Mouse (Mus musculus): ENCODE measurements around the gene D630003M21Rik. TPM values are rescaled to one million over a fixed set of nuclear protein-coding genes. Genes with fewer than 3 reads are reported as not detected.
A peak's percentile ranks its signal among the peaks of the same experiment; 100 is the strongest.

D630003M21Rik gene
- polyA plus RNA-seq, 1 experiment from 2014 or later = 2.4 TPM

DNA sequence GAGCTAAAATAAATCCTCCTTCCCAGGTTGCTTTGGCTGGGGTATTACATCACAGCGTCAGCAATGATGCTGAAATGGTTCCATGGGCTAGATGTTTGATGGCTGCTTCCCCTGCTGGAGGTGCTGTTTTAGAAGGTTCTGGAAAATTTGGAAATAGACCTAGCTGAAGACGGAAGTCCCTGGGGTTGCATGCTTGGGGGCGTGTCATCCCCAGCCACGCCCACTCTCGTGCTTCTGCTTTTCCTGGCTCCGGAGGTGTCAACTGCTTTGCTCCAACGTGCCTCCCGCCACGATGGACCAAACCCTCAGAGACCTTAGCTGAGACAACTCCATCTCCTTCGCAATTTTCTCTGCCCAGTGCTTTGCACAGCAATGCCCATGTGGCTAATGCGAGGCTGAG, 39.6 kb downstream of the D630003M21Rik start:
- Histone ChIP-seq H3K27ac (no peak overlapping the region), H3K4me2 (replicated peaks) (no peak overlapping the region), H3K9me3 (no peaks in the 10 kb centered on the region), H3K36me3 (no peaks in the 10 kb centered on the region), H3K27me3 (no peaks in the 10 kb centered on the region), H3K4me3 (replicated peaks) (no peak overlapping the region), H3K9ac (replicated peaks) (no peak overlapping the region), H3K4me1 (replicated peaks) (peaks cover 20% of the 10 kb centered on the region)
- ATAC-seq = no peak
- WGBS = 85% methylated on average over 11 of the region's 11 CpGs

- Histone ChIP-seq H3K27ac (no peak overlapping the region), H3K36me3 (no peaks in the 10 kb centered on the region), H3K4me2 (replicated peaks) (no peak overlapping the region), H3K9me3 (no peaks in the 10 kb centered on the region), H3K27me3 (no peaks in the 10 kb centered on the region), H3K4me1 (replicated peaks) (peaks cover 13% of the 10 kb centered on the region; the same call in 1 of the 2 replicates), H3K9ac (replicated peaks) (no peak overlapping the region), H3K4me3 (replicated peaks) (no peak overlapping the region)
- 74% methylated on average over 11 of the region's 11 CpGs for WGBS
- no peak for ATAC-seq
Observed at GRCm38 (mm10) chr2:158186206-158186871, 42.7 kb downstream of the D630003M21Rik start.

- Histone ChIP-seq H3K4me3 (replicated peaks) (no peak overlapping the region), H3K9me3 (no peaks in the 10 kb centered on the region), H3K4me1 (replicated peaks) (peaks cover 29% of the 10 kb centered on the region), H3K9ac (replicated peaks) (no peak overlapping the region), H3K27me3 (no peaks in the 10 kb centered on the region), H3K27ac (no peak overlapping the region), H3K36me3 (no peaks in the 10 kb centered on the region), H3K4me2 (replicated peaks) (no peak overlapping the region)
- ATAC-seq = no peak
- 92% methylated on average over 8 of the region's 8 CpGs for WGBS
Observed at GRCm38 (mm10) chr2:158183266-158183665, 45.8 kb downstream of the D630003M21Rik start.

- no peaks in the 10 kb centered on the region for H3K9me3 ChIP-seq
- H3K9ac ChIP-seq (replicated peaks) = no peak overlapping the region
- H3K36me3 ChIP-seq = no peaks in the 10 kb centered on the region
- ATAC-seq = no peak
- H3K4me1 ChIP-seq (replicated peaks) = peaks cover 37% of the 10 kb centered on the region
- H3K27ac ChIP-seq = peak overlapping the region; percentile 61
- 58% methylated on average over 6 of the region's 6 CpGs for WGBS
- H3K27me3 ChIP-seq = no peaks in the 10 kb centered on the region
- no peak overlapping the region for H3K4me2 ChIP-seq (replicated peaks)
- no peak overlapping the region for H3K4me3 ChIP-seq (replicated peaks)
Observed at GRCm38 (mm10) chr2:158181932-158182331, 47.1 kb downstream of the D630003M21Rik start.

GRCm38 (mm10) chr2:158180797-158181196, 48.2 kb downstream of the D630003M21Rik start:
- WGBS = 43% methylated on average over 9 of the region's 9 CpGs
- Histone ChIP-seq H3K27me3 (no peaks in the 10 kb centered on the region), H3K27ac (no peak overlapping the region)

DNA sequence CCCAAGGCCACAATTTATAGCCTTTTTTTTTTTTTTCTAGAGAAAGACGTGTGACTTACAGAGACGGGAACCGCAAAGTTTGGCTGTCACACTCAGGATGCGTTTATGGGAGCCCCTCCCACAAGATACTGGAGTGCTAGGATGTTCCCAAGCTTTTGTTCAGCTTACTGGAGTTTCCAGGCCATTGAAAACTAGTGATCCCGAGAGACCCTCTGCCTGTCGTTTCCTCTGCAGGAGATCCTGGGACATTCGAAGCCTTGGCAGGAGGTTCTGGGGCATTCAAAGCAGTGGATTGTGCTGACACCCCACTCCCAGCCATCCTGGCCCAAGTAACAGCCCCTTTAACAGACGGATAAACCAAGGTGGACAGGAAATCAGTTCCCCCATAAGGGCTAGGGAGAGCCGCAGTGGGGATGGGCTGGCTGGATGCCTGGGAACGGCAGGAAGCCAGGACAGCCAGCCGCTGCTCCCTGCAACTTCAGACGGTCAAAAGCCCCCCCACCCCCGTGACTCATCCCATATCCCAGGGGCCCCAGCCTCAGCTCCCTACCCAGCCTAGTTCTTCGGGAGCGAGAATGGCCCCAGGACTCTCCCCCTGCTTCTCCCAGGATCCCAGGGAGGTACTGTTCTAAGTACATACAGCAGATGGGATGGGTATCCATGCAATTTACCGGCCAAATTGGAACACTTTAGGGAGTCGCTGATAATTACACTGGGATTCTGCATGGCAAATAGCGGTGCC, 49.5 kb downstream of the D630003M21Rik start:
- Histone ChIP-seq H3K27me3 (no peaks in the 10 kb centered on the region), H3K4me2 (replicated peaks) (peak overlapping the region; percentile 49), H3K4me3 (replicated peaks) (peak overlapping the region; percentile 25), H3K27ac (no peak overlapping the region), H3K4me1 (replicated peaks) (peaks cover 33% of the 10 kb centered on the region), H3K36me3 (no peaks in the 10 kb centered on the region), H3K9ac (replicated peaks) (0 out of 2 replicates have a peak overlapping the region, but pooled peaks have one; percentile 23), H3K9me3 (no peaks in the 10 kb centered on the region)
- no peak for ATAC-seq
- 16% methylated on average over 18 of the region's 18 CpGs for WGBS

More at GRCm38 (mm10) chr2:158180797-158181196, 48.2 kb downstream of the D630003M21Rik start:
- H3K4me3 ChIP-seq (replicated peaks) = no peak overlapping the region
- no peaks in the 10 kb centered on the region for H3K36me3 ChIP-seq
- no peaks in the 10 kb centered on the region for H3K9me3 ChIP-seq
- no peak overlapping the region for H3K9ac ChIP-seq (replicated peaks)
- H3K4me1 ChIP-seq (replicated peaks) = peaks cover 33% of the 10 kb centered on the region
- H3K4me2 ChIP-seq (replicated peaks) = no peak overlapping the region
- ATAC-seq = no peak

DNA sequence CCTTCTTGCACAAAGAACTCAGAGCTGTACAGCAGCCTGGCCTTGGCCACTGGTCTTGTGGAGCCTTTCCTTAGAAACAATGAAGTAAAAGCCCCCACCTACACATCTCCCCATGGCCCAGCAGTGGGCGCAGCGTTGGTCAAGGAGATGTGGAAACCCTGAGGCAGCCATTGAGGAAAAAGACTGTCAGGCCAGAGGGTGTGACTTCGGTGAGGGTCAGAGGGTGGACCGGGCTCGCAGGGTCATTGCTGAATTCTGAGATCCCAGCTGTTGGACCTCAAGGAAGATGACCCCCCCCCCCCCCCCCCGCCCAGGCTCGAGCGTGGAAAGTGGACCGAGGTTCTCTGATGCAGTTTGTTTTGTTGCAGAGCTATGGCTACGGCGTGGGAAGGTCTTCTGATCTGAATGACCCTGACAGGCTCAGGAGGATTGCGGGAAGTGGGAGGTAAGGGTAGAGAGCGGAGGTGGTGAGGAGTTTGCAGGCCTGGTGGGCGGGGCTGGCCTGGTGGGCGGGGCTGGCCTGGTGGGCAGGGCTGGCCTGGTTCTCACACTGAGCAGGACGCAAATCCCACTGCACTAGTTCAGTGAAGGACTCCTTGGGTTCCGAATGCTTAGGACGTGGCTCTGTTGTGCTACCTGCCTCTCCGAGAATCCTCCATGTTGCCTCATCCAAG, 50.2 kb downstream of the D630003M21Rik start:
- H3K4me2 ChIP-seq (replicated peaks) = peak overlapping the region; percentile 49
- H3K4me3 ChIP-seq (replicated peaks) = peak overlapping the region; percentile 25
- peaks cover 33% of the 10 kb centered on the region for H3K4me1 ChIP-seq (replicated peaks)
- no peaks in the 10 kb centered on the region for H3K9me3 ChIP-seq
- 0 out of 2 replicates have a peak overlapping the region, but pooled peaks have one; percentile 23 for H3K9ac ChIP-seq (replicated peaks)
- peak; percentile 51; the same call in 1 of the 2 replicates for ATAC-seq
- WGBS = 10% methylated on average over 19 of the region's 19 CpGs
- no peaks in the 10 kb centered on the region for H3K27me3 ChIP-seq
- no peaks in the 10 kb centered on the region for H3K36me3 ChIP-seq
- no peak overlapping the region for H3K27ac ChIP-seq

GRCm38 (mm10) chr2:158178139-158178538, 50.9 kb downstream of the D630003M21Rik start:
- H3K4me1 ChIP-seq (replicated peaks) = peaks cover 33% of the 10 kb centered on the region
- no peaks in the 10 kb centered on the region for H3K27me3 ChIP-seq
- peak overlapping the region; percentile 27; the same call in 1 of the 2 replicates for H3K27ac ChIP-seq
- no peaks in the 10 kb centered on the region for H3K9me3 ChIP-seq
- ATAC-seq = no peak
- H3K4me3 ChIP-seq (replicated peaks) = no peak overlapping the region
- H3K4me2 ChIP-seq (replicated peaks) = no peak overlapping the region
- WGBS = 76% methylated on average over 4 of the region's 4 CpGs
- H3K36me3 ChIP-seq = no peaks in the 10 kb centered on the region
- H3K9ac ChIP-seq (replicated peaks) = no peak overlapping the region

DNA sequence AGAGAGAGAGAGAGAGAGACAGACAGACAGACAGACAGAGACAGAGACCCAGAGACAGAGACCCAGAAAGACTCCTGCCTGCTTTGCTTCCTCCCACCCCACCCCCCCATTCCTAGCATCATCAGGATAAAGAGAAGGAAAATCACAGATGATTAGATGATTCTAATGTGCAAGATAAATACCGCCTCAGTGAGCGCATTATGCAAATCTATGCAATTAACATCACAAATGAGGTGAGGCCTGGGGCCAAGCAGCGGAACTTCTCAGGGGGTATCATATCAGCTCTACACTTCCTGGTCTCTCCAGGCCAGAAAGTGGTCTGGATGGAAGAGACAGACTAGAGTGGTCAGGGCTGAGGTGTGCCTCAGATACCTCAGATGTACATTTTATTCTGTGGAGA, 51.4 kb downstream of the D630003M21Rik start:
- Histone ChIP-seq H3K4me2 (replicated peaks) (no peak overlapping the region), H3K9me3 (no peaks in the 10 kb centered on the region), H3K36me3 (no peaks in the 10 kb centered on the region), H3K27ac (0 out of 2 replicates have a peak overlapping the region, but pooled peaks have one; percentile 27), H3K4me3 (replicated peaks) (no peak overlapping the region), H3K9ac (replicated peaks) (no peak overlapping the region), H3K4me1 (replicated peaks) (peaks cover 33% of the 10 kb centered on the region), H3K27me3 (no peaks in the 10 kb centered on the region)
- 26% methylated on average over 3 of the region's 3 CpGs for WGBS
- peak; percentile 41; the same call in 1 of the 2 replicates for ATAC-seq

DNA sequence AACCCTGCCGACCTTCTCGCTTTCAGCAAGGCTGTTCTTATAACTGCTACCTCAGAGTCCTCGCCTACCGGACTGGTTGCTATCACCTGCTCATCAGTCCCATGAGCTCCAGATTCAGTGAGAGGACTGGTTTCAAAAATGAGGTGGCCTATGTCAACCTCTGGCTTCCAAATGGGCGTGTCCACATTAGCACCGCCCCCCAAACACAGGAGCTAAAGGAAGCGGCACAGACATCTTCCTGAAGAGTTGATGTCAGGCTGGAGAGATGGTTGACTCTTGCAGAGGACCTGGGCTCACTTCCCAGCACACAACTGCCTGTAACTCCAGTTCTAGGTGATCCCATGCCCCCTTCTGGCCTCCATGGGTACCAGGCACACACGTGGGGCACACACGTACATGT, 52.3 kb downstream of the D630003M21Rik start:
- Histone ChIP-seq H3K4me3 (replicated peaks) (no peak overlapping the region), H3K9ac (replicated peaks) (no peak overlapping the region), H3K27me3 (no peaks in the 10 kb centered on the region), H3K27ac (no peak overlapping the region), H3K4me1 (replicated peaks) (peaks cover 27% of the 10 kb centered on the region), H3K4me2 (replicated peaks) (no peak overlapping the region), H3K9me3 (0 out of 2 replicates have a peak, but pooled peaks cover 4% of the 10 kb centered on the region), H3K36me3 (no peaks in the 10 kb centered on the region)
- ATAC-seq = no peak
- 92% methylated on average over 9 of the region's 9 CpGs for WGBS

- 0 out of 2 replicates have a peak, but pooled peaks cover 5% of the 10 kb centered on the region for H3K9me3 ChIP-seq
- no peak overlapping the region for H3K4me2 ChIP-seq (replicated peaks)
- H3K4me1 ChIP-seq (replicated peaks) = peaks cover 24% of the 10 kb centered on the region
- ATAC-seq = no peak
- no peaks in the 10 kb centered on the region for H3K36me3 ChIP-seq
- no peak overlapping the region for H3K9ac ChIP-seq (replicated peaks)
- H3K27ac ChIP-seq = no peak overlapping the region
- 89% methylated on average over 3 of the region's 3 CpGs for WGBS
- H3K27me3 ChIP-seq = no peaks in the 10 kb centered on the region
- H3K4me3 ChIP-seq (replicated peaks) = no peak overlapping the region
Observed at GRCm38 (mm10) chr2:158175433-158175832, 53.6 kb downstream of the D630003M21Rik start.

DNA sequence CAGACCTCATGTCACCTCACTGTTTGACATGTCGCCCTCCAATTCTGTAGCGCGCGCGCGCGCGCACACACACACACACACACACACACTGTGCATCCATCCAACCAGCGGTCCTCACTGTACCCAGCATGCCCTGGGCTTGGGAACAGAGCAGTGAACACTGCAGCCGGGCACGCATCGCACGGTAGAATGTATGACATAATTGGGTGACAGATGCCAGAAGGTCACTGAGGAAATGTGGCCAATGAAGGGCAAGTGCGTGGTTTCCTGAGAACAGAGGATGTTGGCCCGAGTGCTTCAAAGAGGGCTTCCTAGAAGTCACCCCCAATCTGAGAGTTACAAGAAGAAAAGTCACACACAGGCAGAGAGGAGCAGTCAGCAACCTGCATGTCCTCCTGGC, 54.1 kb downstream of the D630003M21Rik start:
- H3K9me3 ChIP-seq = 0 out of 2 replicates have a peak, but pooled peaks cover 5% of the 10 kb centered on the region
- no peak overlapping the region for H3K4me3 ChIP-seq (replicated peaks)
- no peak overlapping the region for H3K4me2 ChIP-seq (replicated peaks)
- H3K36me3 ChIP-seq = no peaks in the 10 kb centered on the region
- peaks cover 24% of the 10 kb centered on the region for H3K4me1 ChIP-seq (replicated peaks)
- H3K27me3 ChIP-seq = no peaks in the 10 kb centered on the region
- no peak overlapping the region for H3K9ac ChIP-seq (replicated peaks)
- H3K27ac ChIP-seq = no peak overlapping the region
- 93% methylated on average over 15 of the region's 15 CpGs for WGBS
- ATAC-seq = no peak

Data from midbrain, embryonic 13.5 days (tissue).